Mouse (Mus musculus) heart, postnatal 4 days (tissue): ENCODE results near the gene Zfp37. TPM values are rescaled to one million over a fixed set of nuclear protein-coding genes. Genes with fewer than 3 reads are reported as not detected.
"Not testable (repeated sequence)": the region's sequence is repeated elsewhere in the genome, so short reads cannot be mapped to it uniquely, and the experiment has no call there.

Source experiments
- DNase-seq: peaks from one replicate; pipeline ENCODE4 v3.0.0; 2021
- total RNA-seq, 2 experiments: library from RNA; stranded (reverse); gene quantifications; 2 replicates each; pipeline ENCODE4 v1.2.3; 2021

The Zfp37 gene
- 1 to 10 TPM; 7.8 to 8.3 TPM for total RNA-seq

DNA sequence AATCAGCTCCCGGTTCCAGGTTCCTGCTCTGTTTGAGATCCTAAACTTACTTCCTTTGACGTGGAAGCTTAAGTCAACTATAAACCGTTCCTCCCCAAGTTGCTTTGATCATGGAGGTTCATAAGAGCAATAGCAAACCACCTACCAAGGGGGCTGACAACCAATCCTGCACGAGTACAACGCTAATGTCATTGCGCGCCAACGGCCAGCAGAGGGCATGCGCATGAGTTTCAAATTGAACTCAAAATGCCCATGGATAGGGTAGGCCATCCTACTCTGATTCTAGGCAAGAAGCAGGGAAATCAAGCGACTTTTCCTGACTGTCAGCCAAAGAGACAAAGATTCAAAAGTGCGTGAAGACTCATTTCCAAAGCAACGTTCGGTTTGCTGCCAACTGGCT, at the start of gene Zfp37:
TSS of gene Zfp37 (minus strand) at position 279 of the 400 bp plus-strand sequence.
- DNase-seq = no peak

DNA sequence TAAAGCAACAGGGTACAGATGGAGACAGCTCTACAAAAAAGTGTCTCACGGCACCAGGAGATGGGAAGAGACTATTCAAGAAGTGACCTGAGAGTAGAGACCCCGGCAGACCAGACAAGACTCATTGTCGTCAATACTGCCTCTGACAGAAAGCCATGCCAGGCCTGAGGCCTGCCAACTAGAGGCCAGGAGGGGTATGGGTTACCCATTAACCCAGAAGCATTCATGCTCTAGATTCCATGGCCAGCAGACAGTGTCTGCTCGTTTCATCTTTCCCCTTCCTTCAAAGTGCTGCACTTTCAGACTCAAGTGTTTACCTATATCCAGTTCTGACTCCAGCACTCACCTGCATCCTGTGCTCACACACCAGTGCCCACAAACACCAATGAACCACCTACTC, 47.2 kb upstream of the Zfp37 start:
- no peak for DNase-seq

DNA sequence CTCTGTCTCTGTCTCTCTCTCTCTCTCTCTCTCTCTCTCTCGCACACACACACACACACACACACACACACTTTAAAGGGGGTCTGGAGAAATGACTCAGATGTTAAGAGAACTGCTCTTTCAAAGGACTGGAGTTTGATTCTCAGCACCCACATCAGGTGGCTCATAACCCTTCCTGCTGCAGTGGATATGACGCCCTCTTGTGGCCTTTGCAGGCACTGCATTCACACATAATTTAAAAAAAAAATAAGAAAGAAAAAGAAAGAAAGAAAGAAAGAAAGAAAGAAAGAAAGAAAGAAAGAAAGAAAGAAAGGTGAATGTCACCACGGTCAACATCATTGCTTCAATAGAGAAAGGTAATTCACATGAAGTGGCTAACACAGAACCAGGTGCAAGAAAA, 46.4 kb upstream of the Zfp37 start:
- DNase-seq = no peak

DNA sequence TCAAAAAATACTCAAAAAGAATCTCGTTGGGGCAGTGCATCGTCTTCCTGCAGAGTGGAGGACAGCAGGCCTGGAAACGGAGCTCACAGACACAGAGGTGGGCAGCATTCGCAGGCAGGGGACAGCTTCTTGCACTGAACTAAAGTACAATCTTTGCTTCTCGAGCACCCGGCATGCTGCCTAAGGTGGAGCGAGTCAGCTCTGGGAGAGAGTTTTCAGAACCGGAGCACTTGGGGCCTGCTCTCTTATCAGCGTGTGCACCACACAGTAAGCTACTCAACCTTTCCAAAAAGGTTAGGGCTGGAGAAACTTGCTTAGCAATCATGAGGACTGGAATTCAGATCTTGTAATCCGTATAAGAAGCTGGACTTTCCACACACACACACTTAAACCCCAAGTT, 45.8 kb upstream of the Zfp37 start:
- DNase-seq = no peak

DNA sequence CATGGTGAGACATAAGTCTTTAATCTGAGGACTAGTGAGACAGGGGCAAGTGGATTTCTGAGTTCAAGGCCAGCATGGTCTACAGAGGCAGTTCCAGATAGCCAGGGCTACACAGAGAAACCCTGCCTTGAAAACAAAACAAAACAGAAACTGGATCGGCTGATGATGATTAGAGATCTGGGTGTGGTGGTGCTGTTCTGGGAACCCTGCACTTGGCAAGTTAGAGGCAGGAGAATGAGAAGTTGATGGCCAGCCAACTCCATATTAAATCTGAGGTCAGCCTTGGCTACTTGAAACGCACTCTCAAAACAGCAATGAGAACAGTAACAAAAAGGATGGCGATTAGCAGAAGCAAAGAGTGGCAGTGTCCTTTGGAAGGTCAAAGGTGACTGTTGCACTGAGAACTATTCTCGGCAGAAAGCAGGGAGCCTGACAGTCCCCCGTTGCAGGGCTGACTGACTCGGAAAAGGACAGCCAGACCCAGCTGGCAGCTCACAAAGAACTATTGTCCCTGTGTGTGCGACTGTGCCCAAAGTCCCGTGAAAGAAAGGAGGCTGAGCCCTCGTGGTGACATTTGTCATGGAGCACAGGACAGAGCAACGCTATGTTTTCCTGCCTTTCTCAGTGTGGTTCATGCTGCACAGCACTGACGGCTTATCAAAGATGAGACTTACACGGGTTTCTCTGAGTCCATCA, 44.1 kb upstream of the Zfp37 start:
- DNase-seq = no peak

DNA sequence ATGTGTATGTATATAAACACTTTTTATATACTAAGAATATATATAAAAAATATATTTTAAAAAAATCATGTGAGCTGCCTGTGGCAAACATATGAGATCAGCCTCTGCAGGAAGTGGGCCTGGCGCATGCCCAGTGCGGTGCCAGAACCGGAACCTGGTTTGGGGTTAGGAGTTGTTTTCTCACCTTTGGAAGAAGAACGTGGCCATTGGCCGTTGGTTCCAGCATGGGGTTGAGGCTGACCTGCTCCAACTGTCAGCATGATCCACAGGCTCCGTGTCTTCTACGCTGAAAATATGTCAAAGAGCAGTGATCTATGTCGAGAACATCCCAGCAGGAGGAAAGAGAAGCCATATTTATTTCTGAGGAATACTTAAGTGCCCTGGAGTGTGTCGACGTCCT, 43.1 kb upstream of the Zfp37 start:
- no peak for DNase-seq

DNA sequence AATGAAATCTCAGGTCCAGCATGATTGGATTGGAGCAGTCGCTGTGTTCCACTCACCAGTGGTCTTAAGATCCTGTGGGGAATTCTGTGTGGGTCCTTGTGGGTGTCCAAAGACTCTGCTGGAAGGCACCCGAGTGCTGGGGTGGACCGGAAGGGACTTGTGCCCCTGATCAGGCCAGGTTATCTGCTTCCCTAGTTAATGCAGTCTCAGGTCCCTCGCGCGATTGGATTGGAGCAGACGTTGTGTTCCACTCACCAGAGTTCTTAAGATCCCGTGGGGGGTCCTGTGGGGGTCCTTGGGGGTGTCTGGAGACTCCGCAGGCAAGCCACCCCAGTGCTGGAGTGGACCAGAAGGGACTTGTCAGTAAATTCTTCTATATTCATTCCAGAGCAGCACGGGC, 41.8 kb upstream of the Zfp37 start:
- DNase-seq = no peak

DNA sequence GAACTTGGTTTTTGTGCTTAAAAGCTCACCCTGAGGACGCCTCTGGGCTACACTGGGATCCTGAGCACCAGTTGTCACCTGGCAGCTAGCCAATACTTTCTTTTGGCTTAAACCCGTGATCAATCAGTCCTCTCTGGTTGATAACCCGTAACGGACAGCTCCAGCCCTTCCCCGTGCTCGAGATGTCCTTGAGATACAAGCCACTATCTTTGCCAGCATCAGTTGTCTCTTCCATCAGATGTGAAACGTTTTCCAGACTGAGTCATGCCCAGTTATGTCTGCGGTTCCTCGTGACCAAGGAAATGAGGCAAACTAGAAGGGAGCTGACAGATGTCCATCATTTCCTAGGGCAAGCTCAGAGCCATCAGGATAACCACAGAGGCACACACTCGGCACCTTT, 36.3 kb upstream of the Zfp37 start:
- no peak for DNase-seq

DNA sequence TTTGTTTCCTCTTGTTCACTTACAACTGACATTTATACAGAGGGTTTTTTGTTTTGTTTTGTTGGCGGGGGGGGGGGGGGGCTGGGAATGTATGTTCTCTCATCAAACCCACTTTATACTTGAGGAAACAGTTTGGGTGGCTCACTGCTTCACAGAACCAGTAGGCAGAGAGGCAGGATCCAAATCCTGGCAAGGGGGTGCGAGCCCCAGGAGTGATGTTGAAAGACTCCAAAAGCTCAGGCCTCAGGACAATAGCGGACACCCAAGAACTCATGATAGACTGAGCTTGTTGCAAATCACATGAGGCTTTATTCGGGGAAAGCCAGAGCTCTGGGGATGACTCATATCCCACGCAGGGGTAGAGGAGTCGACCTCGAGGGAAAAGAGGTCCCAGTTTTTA, 35.2 kb upstream of the Zfp37 start:
- not testable (repeated sequence) for DNase-seq

DNA sequence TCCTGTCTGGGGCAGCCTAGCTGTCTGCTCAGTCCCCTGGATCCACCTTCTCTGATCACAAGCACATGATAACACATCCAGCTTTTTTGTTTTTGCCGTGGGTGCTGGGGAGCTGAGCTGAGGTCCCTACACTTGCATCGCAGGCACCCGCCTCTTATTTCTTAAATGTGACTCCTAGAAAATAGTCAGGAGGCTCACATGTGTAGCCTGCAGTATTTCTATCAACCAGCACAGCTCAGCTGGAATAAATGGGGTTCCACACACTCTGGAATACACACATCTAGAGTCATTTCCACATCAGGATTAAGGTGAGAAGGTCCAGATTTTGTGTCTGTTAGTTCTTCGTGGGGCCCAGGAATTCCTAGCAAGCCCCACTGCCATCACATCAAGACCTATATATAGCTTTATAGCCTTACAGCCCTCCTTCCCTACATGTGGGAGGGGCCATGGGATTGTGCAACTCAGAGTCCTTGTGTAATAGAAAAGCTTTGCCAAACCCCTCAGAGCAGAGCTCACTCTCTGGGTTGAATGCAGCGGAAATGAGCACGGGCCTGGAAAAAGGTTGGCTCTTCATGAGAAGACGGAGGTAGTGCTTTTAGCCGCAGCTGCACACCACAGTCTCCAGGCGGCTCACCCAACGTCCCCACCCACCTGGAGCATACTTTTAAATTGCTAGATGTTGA, 34.4 kb upstream of the Zfp37 start:
- no peak for DNase-seq

DNA sequence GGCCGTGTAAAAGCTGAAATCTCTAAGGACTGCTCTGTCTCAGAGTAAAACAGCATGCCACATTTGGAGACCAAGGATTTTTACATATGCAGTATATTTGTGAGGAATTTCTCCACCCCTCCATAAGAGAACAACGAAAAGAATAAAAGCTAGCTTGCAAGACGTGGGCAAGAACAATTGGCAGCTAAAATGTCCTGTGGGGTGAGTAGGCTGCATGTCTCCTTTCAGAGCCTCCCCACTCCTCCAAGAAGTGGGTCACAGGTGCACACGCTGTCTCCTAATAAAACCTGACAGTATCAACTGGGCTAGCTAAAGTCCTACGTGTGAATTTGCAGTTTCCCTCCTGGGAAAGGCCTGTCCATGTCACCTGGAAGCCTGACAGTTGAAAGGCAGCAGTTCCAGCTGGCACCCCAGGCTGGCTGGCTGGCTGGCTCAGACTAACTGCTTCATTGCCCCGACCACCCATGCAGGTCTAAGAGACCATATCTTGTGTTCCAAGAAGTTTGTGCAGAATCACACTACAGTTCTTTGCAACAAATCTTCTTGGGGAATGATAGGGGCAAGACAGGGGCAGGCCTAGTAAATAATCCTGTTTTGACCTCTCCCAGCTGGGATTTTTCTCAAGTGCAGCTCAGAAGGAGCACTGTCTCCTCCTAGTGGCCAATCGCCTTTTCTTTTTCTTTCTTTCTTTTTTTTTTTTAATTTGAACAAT, 32.4 kb upstream of the Zfp37 start:
- DNase-seq = no peak

DNA sequence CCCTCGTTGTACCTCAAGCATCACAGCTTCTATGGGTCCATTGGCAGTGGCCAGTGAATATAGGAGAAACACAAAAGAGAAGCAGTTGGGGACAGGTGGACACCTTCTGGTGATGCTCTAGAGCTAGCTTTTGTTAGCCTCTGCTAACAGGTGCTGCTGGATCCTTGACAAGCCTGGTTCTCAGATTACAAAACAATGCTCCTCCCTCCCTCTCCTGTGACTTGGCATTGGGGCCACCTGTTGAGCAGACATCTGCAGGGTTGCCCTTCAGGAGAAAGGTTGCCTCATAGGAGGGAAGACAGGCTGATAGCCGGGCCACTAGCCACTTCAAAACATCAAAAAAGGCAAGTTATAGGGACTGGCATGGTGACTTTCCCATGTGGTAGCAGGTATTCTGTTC, 31.4 kb upstream of the Zfp37 start, which contains the start of gene Slc31a2:
TSS of gene Slc31a2 (plus strand) at position 287 of the 400 bp plus-strand sequence.
- no peak for DNase-seq

DNA sequence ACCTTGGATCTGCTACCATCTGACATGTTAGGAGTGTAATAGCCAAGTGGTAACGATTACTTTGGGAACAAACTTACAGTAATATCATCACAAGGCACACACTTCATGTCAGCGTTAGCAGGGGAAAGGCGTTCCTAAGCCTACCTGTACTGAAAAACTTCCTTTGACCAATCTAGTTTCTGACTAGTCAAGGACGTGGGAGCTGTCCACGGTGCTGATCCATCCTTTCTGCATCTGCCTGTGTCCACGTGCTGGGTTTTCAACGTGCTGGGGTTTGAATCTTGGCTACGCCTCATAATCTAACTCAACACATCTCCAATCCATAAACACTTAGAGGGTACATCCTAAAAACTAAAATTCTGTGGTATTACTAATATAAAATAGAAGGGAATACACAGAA, 26.1 kb upstream of the Zfp37 start:
- peak; percentile 70 for DNase-seq

DNA sequence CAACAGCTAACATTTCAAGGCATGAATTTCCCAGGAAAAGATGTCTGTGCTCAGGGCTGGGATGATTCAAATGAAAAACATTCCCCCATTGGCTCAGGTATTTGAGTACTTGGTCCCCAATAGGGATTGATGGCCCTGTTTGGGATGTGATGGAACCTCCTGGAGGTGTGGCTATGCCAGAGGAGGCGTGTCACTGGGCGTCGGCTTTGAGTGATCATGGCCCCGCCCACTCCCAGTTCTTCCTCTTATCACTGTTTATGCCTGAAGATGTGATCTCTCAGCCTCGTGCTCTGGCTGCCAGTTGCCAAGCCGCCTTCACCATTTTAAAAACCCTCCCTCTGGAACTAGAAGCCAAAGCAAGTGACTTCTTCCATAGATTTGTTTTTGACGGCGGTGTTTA, 23.7 kb upstream of the Zfp37 start:
- DNase-seq = no peak

DNA sequence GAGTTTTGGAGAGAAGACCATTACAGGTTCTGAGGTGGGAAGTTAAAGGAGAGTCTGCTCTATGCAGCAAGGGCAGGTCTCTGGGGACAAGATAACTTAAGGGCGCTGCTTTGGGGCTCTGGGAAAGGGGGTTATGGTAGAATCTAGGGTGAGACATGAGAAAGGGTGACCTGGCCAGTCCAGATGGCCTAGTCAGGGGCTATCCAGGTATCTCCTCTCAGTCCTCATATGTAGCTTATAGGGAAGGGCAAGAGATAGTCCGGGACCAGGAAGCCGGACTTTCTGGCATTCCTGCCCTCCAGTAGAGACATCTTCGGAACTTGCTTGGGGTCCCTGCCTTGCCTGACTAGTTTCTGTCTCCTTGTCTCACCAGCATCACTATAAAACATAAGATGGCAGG, 20.9 kb upstream of the Zfp37 start:
- DNase-seq = no peak

DNA sequence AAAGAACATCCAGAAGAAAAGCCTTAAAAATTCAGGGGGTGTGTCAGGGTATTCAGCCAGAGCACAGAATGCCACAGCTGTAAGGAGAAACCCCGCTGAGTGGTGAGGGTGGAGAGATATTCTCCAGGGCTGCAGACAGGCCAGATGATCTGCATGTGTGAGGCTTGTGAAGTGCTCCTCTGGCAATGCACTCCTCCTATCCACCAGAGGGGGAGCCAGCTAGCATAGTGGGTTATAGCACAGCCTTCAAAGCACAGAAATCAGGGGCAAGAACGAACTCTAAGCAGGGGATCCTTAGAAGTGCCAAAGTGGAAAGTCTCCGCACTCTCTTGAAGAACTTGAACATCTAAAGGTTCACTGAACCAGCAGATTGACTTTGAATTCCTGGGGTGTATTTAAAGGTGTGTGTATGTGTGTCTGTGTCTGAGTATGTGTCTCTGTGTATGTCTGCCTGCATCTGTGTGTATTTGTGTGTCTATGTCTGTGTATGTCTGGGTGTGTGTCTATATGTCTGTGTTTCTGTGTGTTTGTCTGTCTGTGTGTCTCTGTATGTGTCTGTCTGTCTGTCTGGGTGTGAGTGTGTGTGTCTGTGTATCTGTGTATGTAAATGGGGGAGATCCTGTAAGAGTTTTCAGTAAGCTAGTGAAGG, 20.2 kb upstream of the Zfp37 start:
- DNase-seq = no peak

DNA sequence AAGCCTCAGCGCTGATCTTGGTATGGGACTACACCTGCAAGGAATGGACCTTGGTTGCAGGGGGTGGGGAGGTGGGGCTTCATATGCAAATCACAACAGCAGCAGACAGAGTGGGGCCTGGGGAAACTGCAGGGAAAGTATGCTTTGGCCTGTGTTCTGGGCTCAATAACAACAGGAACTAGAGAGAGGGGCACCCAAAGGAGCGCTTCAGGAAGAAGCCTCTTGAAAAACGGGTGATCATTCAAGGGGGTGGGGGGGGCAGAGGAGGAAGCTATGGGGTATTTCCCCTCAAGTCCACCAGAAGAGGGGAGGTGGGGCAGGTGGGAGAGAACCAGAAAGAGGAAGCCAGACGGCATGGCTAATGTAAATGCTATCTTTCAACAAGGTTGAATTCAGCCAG, 17.5 kb upstream of the Zfp37 start:
- DNase-seq = no peak

DNA sequence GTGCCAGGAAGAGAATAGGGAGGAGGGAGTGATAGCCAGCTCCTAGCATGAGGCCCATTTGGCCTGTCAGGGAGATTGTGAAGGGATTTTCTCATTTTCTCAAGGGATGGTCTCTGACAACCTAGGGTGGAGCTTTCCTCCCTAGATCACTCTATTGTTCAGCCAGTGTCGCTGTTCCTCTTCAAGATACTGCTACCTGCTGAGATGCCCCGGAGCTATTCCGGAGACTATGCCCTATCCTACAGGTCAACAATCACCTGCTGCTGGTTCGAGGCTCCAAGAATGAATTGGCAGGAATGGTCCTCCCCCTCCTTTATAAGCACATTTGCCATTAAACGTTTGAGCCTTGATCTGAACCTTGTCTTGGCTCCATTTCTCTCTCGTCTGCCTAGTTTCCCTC, 9.7 kb upstream of the Zfp37 start:
- no peak for DNase-seq

DNA sequence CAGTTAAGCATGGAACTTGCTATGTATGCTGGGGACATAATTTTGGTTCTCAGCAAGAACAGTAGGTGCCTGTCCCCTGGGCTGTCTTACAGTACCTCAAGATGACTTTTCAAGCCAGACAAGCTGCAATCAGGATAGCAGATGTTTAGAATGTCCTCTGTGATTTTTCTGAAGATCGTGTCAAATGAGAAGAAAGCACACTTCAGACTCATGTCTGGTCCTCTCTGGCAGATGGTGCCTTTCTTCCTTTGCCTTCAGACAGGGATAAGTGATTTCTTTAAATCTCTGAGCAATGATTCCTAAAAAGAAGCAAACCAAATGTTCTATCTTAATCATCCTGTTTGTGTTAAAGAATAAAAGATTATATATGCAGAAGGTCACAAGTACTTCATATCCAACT, 694 bp downstream of the Zfp37 start:
- DNase-seq = no peak

DNA sequence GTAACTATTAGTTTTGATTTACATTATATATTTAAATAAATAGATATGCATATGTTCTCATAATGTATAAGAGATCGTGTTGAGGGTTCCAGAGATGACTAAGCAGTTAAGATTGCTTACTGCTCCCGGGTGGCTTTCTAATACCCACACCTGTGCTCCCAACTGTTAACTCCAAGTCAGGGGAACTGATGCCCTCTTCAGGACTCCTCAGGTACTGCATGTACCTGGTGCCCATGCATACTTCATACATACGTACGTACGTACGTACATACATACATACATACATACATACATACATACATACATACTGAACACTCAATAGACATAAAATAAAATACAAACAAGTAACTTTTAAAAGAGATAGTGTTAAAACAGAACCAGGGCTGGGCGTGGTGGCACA, 1.4 kb downstream of the Zfp37 start:
- DNase-seq = no peak

DNA sequence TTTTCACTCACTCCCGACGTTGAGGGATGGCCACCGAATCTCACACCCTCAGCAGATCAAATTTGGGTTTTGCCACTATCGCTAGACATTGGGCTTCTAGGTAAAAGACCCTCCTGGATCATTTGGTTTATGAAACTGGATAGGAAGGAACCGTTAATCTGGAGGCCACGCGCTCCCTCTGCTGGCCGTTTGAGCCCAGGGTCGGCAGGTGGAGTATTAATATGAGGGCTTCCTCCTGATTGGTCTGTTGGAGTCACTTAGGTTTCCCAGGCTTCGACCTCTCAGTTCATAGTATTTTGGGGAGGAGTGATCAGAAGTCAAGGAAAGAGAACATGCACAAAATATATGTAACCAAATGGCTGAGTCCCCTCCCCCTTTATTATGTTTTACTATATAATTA, 2.5 kb downstream of the Zfp37 start:
- peak; percentile 74 for DNase-seq

DNA sequence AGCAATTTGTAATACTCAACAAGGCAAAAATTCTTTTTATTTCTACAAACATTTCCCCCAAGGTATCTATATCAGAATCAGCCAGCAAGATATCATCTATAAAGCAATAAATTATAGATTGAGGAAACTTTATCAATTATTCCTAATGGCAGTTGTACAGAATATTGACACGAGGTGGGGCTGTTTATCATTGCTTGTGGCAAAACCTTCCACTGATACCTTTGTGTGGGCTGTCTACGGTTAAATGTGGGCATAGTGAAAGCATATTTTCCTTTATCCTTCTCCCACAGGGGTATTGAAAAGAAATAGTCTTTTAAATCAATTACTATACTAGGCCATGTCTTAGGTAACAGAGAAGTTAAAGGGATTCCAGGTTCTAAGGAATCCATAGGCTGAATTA, 17.4 kb downstream of the Zfp37 start:
- no peak for DNase-seq

DNA sequence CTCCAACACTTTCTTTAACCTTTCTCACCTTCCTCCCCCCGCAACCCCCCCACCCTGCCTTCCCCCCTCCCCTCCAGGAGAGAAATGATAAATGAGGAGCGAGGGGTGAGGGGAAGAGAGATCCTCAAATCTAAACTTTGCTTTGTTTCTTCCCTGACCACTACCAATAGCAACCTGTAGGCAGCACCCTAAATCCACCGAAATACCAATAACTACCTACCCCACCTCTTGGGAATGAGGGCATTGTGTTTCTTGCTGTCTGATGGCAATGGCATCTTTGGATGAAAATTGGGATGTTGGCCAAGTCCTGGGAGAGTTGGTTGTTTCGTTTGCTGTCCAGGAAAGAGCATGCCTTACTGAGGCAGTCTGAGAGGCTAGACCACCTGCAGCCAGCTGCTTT, 20.8 kb downstream of the Zfp37 start:
- no peak for DNase-seq
